Mouse (Mus musculus) lung, adult 2 months (tissue): ENCODE data around the gene Ntn1.

Experiments used
- CTCF ChIP-seq: fragments of 200-500 bp; IDR thresholded peaks from 2 replicates; pipeline ENCODE4 v1.5.1; 2011; ENCODE audit warnings: mild to moderate bottlenecking, low read length, control low read depth; ENCODE audit not compliant: insufficient read depth
- POLR2A ChIP-seq: fragments of 200-500 bp; IDR thresholded peaks from 2 replicates; pipeline ENCODE4 v1.6.1; 2011; ENCODE audit warnings: low read depth, mild to moderate bottlenecking, control low read depth, low read length, borderline replicate concordance; ENCODE audit errors: extremely low read depth

- 0 out of 2 replicates have a peak, but pooled peaks have one; percentile 43 for TF ChIP-seq CTCF
- TF ChIP-seq POLR2A = no peak
Measured at GRCm38 (mm10) chr11:68404185-68404584, 3.6 kb upstream of the Ntn1 start.
